Mouse (Mus musculus): Measurements from ENCODE around the gene Sec14l3. TPM values are rescaled to one million over a fixed set of nuclear protein-coding genes. Genes with fewer than 3 reads are reported as not detected.
"Not testable (repeated sequence)": the region's sequence is repeated elsewhere in the genome, so short reads cannot be mapped to it uniquely, and the experiment has no call there.

Gene Sec14l3
- polyA plus RNA-seq, 1 experiment from 2014 or later: 19.9 TPM

DNA sequence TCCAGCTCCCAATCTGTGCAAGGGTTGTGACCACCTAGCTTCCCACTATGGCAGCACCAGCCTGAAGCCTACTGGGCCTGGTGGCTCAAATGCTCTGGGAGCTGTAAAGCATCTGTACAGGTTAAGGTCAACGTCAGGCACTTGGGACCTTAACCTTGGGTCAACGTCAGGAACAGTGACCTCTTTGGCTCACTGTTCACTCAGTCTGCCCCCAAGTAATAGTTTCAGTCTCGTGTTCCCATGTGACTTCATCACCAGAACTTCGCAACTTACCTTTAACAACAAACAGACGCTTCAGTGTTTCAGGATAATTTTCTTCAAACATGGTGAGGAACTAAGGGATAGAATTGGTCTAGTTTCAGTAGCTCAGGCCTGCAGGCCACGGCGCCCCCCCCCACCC lies 44.0 kb downstream of the Sec14l3 start:
- Histone ChIP-seq H3K9ac (no peak overlapping the region), H3K9me3 (no peaks in the 10 kb centered on the region), H3K27ac (no peak overlapping the region), H3K4me2 (no peak overlapping the region), H3K4me1 (no peaks in the 10 kb centered on the region), H3K36me3 (no peaks in the 10 kb centered on the region), H3K27me3 (no peaks in the 10 kb centered on the region), H3K4me3 (no peak overlapping the region)
- no peak for ATAC-seq (ENCODE audit: borderline replicate concordance, extremely low read depth, low FRiP score, low TSS enrichment)
- WGBS: 78% methylated on average over 7 of the region's 7 CpGs

DNA sequence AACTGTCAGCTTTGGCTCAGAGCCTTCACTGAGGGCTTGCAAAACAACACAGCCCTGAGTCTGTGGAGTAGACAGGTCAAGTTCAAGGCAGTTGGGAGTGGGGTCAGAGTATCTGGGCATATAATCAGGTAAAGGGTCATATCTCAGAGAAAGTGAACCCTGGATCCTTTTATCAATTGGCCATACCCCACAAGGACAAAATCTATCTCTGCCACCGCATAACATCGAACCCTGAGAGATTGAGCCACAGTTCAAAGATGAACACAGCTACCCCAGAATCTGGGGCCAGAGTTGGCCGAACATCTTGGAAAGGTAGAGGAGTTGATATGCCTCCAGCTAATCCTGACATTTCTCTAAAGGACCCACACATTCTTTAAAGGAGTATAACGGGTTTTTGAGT lies 47.4 kb downstream of the Sec14l3 start:
- no peak overlapping the region for H3K9ac ChIP-seq
- no peaks in the 10 kb centered on the region for H3K36me3 ChIP-seq
- H3K27ac ChIP-seq: no peak overlapping the region
- H3K4me2 ChIP-seq: no peak overlapping the region
- 84% methylated on average over 4 of the region's 4 CpGs for WGBS
- peaks cover 4% of the 10 kb centered on the region; the same call in 1 of the 2 replicates for H3K4me1 ChIP-seq
- no peak for ATAC-seq (ENCODE audit: borderline replicate concordance, extremely low read depth, low FRiP score, low TSS enrichment)
- H3K4me3 ChIP-seq: no peak overlapping the region
- peaks cover 10% of the 10 kb centered on the region; the same call in 1 of the 2 replicates for H3K27me3 ChIP-seq
- H3K9me3 ChIP-seq: no peaks in the 10 kb centered on the region

DNA sequence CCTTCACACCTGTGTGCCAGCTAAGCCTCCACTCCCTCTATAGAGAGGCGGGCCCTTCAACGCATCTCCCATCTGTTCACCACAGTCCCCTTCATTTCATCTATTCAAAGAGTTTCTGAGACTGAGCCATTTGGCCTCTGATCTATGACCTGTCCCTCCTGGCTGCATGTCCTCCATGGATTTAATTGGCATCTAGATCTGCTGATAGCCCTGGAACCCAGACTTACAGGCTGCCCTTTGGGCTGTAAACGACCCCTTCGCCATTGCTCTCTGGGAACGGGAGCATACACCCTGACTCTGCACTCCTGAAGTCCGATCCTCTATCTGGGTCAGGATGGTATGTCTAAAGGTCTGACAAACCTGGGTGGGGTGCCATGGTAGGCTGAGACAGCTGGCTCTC lies 48.2 kb downstream of the Sec14l3 start:
- H3K27ac ChIP-seq: no peak overlapping the region
- no peaks in the 10 kb centered on the region for H3K36me3 ChIP-seq
- WGBS: 76% methylated on average over 6 of the region's 6 CpGs
- no peak for ATAC-seq (ENCODE audit: borderline replicate concordance, extremely low read depth, low FRiP score, low TSS enrichment)
- H3K27me3 ChIP-seq: peaks cover 19% of the 10 kb centered on the region; the same call in 1 of the 2 replicates
- no peaks in the 10 kb centered on the region for H3K9me3 ChIP-seq
- no peak overlapping the region for H3K4me3 ChIP-seq
- H3K4me1 ChIP-seq: peaks cover 12% of the 10 kb centered on the region
- no peak overlapping the region for H3K9ac ChIP-seq
- H3K4me2 ChIP-seq: no peak overlapping the region

DNA sequence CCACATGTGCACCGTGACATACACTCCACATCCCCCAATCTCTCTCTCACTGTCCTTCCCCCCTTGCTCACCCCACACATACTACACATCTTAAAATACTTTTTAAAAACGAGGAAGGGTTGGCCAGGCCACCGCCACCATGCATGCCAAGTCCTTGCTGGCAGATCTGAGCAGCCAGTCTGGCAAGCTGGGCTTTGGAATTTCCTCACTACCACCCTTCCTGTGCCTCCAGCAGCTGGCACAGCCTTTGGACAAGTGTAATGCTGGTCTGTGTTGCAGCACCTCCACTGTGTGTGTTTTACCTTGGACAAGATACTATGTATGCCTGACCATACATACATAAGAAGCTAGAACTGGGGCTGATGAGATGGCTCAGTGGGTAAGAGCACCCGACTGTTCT lies 48.9 kb downstream of the Sec14l3 start:
- WGBS: 71% methylated on average over 4 of the region's 4 CpGs
- Histone ChIP-seq H3K4me1 (peaks cover 16% of the 10 kb centered on the region), H3K4me3 (no peak overlapping the region), H3K27ac (no peak overlapping the region), H3K36me3 (no peaks in the 10 kb centered on the region), H3K4me2 (no peak overlapping the region), H3K9me3 (no peaks in the 10 kb centered on the region), H3K27me3 (peaks cover 19% of the 10 kb centered on the region; the same call in 1 of the 2 replicates), H3K9ac (no peak overlapping the region)
- ATAC-seq (ENCODE audit: borderline replicate concordance, extremely low read depth, low FRiP score, low TSS enrichment): no peak

DNA sequence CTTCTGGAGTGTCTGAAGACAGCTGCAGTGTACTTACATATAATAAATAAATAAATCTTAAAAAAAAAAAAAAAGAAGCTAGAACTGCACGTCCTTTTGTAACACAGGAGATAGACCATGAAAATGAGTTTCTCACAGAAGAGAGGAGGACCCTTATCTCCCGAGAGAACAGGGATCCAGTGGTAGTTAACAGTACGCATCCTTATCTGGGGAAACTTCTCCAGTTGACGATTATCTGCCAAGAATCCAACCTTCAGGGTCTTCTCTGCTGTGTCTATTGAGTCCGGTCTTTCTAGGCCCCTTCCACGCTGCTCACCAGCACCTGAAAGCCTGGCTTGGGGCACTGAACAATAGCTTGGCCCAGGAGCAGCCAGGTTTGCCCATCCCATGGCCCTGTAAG lies 49.3 kb downstream of the Sec14l3 start:
- peaks cover 22% of the 10 kb centered on the region; the same call in 1 of the 2 replicates for H3K27me3 ChIP-seq
- H3K36me3 ChIP-seq: no peaks in the 10 kb centered on the region
- H3K9me3 ChIP-seq: no peaks in the 10 kb centered on the region
- no peak overlapping the region for H3K9ac ChIP-seq
- H3K27ac ChIP-seq: no peak overlapping the region
- H3K4me1 ChIP-seq: peaks cover 20% of the 10 kb centered on the region
- ATAC-seq (ENCODE audit: borderline replicate concordance, extremely low read depth, low FRiP score, low TSS enrichment): no peak
- WGBS: 67% methylated on average over 6 of the region's 6 CpGs
- no peak overlapping the region for H3K4me3 ChIP-seq
- no peak overlapping the region for H3K4me2 ChIP-seq

DNA sequence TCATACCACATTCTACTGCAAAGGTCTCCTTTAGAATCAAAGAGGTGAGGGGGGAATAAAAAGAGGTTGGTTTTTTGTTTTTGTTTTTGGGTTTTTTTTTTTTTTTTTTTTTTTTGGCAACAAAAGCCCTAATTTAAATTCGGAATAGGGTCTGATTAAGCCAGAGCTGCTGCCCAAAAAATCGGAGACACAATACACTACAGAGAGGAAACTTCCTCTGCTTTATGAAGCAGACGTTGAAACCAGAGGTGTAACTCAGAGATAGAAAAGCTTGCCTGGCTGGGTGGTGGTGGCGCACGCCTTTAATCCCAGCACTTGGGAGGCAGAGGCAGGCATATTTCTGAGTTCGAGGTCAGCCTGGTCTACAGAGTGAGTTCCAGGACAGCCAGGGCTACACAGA lies 49.9 kb downstream of the Sec14l3 start:
- 77% methylated on average over 6 of the region's 6 CpGs for WGBS
- ATAC-seq (ENCODE audit: borderline replicate concordance, extremely low read depth, low FRiP score, low TSS enrichment): not testable (repeated sequence)
- peaks cover 27% of the 10 kb centered on the region; the same call in 1 of the 2 replicates for H3K27me3 ChIP-seq

DNA sequence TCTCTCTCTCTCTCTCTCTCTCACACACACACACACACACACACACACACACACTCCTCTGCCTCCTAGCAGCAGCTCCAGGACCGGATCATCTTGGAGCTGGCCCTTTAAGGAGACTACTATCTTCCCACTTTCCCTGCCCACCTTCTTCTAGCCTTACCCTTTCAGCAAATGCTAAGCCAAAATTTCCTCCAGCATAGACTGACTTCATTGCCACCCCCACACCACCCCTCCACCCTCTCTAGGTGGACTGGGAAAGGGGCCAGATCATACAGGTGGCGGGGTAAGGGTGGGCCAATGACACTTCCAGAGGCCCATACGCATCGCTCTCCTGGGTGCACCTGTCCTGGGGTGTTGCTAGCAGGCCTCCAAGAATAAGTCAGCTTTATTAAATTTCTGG lies 50.8 kb downstream of the Sec14l3 start:
- ATAC-seq (ENCODE audit: borderline replicate concordance, extremely low read depth, low FRiP score, low TSS enrichment): no peak
- WGBS: 82% methylated on average over 4 of the region's 4 CpGs
- no peak overlapping the region for H3K4me2 ChIP-seq
- H3K4me3 ChIP-seq: no peak overlapping the region
- H3K27me3 ChIP-seq: peaks cover 28% of the 10 kb centered on the region; the same call in 1 of the 2 replicates
- H3K9ac ChIP-seq: no peak overlapping the region
- peaks cover 27% of the 10 kb centered on the region for H3K4me1 ChIP-seq
- H3K9me3 ChIP-seq: no peaks in the 10 kb centered on the region
- no peaks in the 10 kb centered on the region for H3K36me3 ChIP-seq
- H3K27ac ChIP-seq: no peak overlapping the region

More for the DNA sequence above, 49.9 kb downstream of the Sec14l3 start:
- H3K36me3 ChIP-seq, H3K4me3 ChIP-seq, H3K9ac ChIP-seq, H3K4me2 ChIP-seq, H3K27ac ChIP-seq, H3K9me3 ChIP-seq: not testable (repeated sequence)
- H3K4me1 ChIP-seq: peaks cover 26% of the 10 kb centered on the region

DNA sequence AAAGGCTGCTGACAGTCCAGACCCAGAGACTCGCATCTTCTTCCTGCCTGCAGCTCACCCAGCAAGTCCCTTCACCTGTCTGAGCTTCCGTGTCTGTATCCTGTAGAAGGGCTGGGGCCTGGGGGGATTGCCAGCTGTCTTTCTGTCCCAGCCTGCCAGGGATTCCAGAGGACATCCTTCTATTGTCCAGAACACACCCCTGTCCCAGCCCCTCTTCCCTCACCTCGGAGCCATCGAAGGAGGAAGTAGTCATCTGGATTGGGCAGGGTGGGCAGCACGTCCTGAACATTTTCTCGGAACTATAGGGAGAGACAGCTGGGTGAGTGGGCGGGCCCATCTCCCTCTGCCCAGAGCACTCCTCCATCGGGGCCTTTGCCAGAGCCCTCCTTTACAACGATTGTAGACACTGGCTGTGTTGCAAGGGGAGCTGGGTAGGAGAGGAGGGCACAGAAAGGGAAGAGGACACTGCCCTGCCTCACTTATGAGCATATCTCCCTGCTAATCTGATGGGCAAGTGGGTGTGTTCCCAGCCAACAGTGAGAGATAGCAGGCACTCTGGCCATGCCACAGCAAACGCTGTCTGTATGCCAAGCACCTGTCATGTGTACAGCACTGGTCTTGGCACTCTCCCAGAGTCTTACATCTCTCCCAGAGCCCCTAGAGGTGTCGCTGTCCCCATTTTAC lies 52.0 kb downstream of the Sec14l3 start:
- no peak for ATAC-seq (ENCODE audit: borderline replicate concordance, extremely low read depth, low FRiP score, low TSS enrichment)
- Histone ChIP-seq H3K36me3 (no peaks in the 10 kb centered on the region), H3K4me1 (peaks cover 27% of the 10 kb centered on the region), H3K4me2 (peak overlapping the region; percentile 2; the same call in 1 of the 2 replicates), H3K9me3 (no peaks in the 10 kb centered on the region), H3K9ac (no peak overlapping the region), H3K27me3 (peaks cover 28% of the 10 kb centered on the region; the same call in 1 of the 2 replicates), H3K4me3 (no peak overlapping the region), H3K27ac (no peak overlapping the region)
- 46% methylated on average over 11 of the region's 11 CpGs for WGBS

DNA sequence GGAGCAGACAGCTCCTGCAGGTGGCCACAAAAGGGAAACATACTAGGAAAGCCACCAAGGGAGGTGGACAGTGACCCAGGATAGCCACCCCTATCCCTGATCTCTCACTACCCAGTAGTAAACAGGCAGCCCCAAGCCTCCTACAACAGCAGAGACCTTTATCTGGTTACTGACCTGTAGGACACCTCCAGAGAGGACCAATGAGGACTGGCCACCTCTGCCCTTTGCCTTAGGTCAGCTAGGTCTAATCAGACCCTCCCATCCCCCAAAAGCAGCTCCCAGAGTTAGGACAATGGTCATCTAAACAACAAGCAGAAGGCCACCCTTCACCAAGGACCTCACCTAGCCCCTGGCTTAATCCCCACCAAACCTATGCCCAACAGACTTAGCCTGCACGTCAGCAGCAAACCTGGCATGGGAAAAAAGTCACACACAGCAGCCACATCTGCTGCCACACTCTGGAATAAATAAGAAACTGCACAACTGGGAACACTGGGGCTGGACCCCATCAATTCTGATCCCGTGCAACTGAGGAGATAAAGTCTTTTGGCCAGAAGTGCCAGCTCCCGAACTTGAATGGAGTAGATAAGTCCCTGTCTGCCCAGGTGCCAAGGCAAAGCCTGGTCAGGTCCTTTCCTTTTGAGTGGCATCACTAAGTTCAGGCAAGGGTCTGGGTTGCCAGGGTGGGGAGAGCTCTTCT lies 52.9 kb downstream of the Sec14l3 start:
- no peak overlapping the region for H3K9ac ChIP-seq
- peaks cover 28% of the 10 kb centered on the region; the same call in 1 of the 2 replicates for H3K27me3 ChIP-seq

DNA sequence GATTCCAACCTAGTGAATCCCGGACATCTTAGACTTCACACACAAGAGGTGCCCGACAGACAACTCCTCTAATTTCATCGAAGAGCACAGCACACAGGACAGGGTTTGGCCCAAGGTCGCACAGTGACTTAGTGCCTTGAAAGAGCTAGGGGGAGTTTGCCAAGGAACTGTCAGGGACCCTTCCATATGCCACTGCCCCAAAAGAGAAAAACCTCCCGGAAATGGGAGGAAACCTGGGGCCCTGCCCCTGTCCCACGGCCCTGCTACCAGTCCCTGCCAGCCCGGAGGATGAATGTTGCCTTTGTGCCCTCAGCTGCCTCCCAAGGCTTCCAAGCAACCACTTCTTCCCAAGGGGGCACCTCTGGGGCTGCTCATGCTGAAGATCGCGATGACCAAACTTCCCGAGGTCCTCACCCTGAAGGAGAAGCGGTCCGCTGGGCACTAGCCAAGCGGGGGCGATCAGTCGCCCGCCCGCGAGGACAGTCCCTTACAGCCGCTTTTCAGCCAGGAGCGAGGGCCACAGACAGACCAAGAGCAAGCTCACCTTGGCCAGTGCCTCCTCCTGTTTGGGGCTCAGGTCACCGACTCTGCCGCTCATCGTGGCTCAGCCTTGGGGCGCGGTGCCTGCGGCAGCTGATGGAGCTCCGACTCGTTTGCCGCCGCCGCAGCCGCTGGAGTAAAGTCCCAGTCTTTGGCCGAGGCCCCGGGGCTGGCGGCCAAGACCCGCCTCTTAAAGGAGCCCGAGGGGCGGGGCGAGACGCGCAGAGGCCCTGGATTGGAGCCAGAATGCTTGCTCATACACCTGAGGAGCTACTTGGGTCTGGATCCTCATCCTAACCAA lies 53.7 kb downstream of the Sec14l3 start:
- Histone ChIP-seq H3K4me3 (peak overlapping the region; percentile 45), H3K9ac (peak overlapping the region; percentile 31), H3K27ac (no peak overlapping the region), H3K27me3 (peaks cover 28% of the 10 kb centered on the region; the same call in 1 of the 2 replicates), H3K4me2 (peak overlapping the region; percentile 78), H3K4me1 (peaks cover 27% of the 10 kb centered on the region), H3K36me3 (no peaks in the 10 kb centered on the region), H3K9me3 (no peaks in the 10 kb centered on the region)
- ATAC-seq (ENCODE audit: borderline replicate concordance, extremely low read depth, low FRiP score, low TSS enrichment): peak; percentile 41; the same call in 1 of the 2 replicates
- 1% methylated on average over 41 of the region's 41 CpGs for WGBS

More for the DNA sequence above, 52.9 kb downstream of the Sec14l3 start:
- Histone ChIP-seq H3K27ac (no peak overlapping the region), H3K4me1 (peaks cover 27% of the 10 kb centered on the region), H3K4me3 (peak overlapping the region; percentile 45), H3K9me3 (no peaks in the 10 kb centered on the region), H3K36me3 (no peaks in the 10 kb centered on the region), H3K4me2 (peak overlapping the region; percentile 78)
- 16% methylated on average over 3 of the region's 3 CpGs for WGBS
- no peak for ATAC-seq (ENCODE audit: borderline replicate concordance, extremely low read depth, low FRiP score, low TSS enrichment)

DNA sequence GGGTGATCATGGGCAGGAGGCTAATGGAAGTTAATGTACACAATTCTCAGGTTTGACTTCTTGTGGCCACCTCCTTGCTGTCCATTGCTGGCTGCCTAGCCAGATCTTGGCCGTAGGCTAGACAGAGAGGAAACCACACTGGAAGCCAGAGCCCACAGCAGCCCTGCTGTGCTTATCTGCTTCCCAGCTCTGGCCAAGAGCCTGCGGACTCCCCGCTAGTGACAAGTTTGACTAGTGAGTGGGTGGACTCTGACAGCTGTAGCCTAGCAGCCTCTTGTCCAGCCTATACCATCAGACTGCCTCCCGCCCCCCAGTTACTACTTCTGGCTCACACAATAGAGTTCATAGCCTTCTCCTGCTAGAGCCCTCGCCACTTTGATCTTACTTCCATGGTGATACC lies 55.0 kb downstream of the Sec14l3 start:
- Histone ChIP-seq H3K27me3 (peaks cover 28% of the 10 kb centered on the region; the same call in 1 of the 2 replicates), H3K9ac (no peak overlapping the region), H3K9me3 (no peaks in the 10 kb centered on the region), H3K4me2 (no peak overlapping the region), H3K4me1 (peaks cover 27% of the 10 kb centered on the region), H3K27ac (no peak overlapping the region), H3K36me3 (no peaks in the 10 kb centered on the region), H3K4me3 (no peak overlapping the region)
- no peak for ATAC-seq (ENCODE audit: borderline replicate concordance, extremely low read depth, low FRiP score, low TSS enrichment)
- 39% methylated on average over 5 of the region's 5 CpGs for WGBS
